Mouse (Mus musculus): ENCODE data around the gene Ano4. TPM values are rescaled to one million over a fixed set of nuclear protein-coding genes. Genes with fewer than 3 reads are reported as not detected.

The Ano4 gene
- total RNA-seq, 2 experiments from 2014 or later = 6.0 to 6.1 TPM

DNA sequence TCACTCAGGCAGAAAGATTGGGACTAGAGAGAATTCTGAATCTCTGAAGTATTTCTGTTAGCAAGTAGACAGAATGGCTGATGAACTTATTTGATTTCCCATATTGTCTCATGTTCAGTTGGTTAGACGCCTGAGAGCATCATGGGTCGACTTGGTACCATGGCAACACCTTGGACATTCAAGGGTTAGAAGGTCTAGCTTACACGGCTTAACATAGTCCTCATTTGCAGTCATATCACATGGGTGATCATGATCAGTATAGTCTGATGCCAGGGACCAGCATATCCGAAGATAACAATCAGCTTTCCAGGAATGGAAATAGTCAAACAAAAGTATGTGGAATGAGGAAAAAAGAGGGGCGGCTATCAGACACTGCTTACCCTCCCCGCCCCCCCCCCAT, 365.6 kb downstream of the Ano4 start:
- intact Hi-C loops (cut with DNase I) = no loop called here
- DNase-seq = no peak

DNA sequence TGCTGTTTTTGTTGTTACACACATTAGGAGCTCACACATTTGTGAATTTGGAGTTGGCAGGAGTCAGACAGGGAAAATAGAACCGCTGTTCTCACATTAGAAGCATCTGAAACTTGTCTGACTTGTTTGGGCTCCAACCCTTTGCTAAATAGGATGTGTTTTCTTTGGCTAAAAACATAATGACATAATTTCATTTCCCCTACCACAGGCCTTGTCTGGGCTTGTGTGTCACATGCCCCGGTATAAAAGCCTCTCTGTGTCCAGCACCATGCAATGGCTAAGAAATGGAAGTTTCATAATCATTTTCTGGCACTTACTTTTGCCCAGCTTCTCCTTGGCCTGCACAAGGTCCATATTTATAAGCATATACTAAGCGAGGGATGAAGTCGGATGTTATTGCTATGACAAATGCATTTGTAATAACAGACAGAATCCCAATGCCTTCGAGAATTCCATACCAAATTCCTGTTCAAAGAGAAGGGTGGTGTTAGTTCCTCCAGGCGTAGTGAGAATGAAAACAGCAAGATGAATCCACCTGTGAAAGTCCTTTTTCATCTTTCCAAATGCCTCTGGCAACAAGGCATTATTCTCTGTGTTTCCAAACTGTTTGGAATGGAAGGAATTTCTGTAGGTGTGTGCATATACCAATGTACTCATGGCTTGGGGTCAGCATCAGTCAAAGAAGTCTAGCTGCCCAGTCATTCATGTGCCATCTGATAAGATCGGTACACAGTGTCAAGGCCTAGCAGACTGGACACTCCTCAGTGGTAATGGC, 373.4 kb downstream of the Ano4 start:
- intact Hi-C loops (cut with DNase I) = no loop called here
- DNase-seq = peak in 1 of 2 experiments; percentile 12

DNA sequence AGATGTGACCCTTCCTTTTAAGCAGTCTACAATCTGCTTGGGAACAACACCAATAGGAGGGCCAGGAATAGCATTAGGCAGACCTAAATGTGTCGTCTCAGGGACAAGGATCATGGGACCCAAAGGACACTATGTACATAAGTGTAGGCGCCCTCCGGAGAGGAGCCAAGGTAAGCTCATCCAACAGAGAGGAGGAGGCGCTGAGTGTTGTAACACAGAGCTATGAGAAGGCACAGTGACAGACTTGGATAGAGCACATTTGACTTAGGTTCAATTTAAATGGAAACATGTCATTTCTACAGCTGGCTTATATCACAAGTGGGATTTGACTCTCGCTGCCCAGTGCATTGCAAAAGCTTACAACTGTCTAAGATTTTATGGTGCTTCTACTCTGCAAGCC, 376.0 kb downstream of the Ano4 start:
- intact Hi-C loops (cut with DNase I) = no loop called here
- peak; percentile 3 to 4 for DNase-seq

DNA sequence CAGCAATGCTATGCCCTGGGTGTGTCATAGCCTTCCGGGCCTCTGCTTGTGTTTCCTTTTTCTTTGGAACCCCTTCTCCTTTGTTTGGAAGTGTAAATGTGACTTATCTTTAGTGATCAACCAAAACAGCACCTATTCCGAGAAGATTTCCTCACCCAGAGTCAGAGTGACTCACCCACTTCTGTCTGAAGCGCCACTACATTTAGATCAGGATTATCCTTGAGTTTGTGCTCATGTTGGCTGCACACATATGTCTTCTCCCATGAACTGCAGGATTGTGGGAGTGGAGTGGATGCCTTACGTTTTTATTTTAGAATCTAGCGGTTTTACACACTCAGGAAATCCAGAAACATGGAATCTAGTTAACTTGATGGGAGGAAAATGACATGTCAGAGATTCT, 383.8 kb downstream of the Ano4 start:
- intact Hi-C loops (cut with DNase I) = no loop called here
- no peak for DNase-seq

DNA sequence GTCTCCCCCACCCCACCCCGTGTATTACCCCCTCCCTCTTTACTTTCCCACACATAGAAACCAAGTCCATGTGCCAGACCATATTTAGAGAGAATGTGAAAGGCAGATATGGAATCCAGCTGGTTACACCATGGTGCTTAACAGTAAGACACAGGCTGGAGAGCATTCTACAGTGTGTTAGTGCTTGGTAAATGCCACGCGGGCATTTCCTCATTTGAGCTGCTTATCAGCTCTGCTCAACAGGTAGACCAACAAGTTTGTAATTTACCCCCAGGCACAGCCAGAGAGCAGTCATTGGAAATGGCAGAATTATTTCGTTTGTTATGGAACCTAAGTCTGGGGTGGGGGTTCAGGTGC, 394.3 kb downstream of the Ano4 start:
- intact Hi-C loops (cut with DNase I) = no loop called here
- DNase-seq = no peak

DNA sequence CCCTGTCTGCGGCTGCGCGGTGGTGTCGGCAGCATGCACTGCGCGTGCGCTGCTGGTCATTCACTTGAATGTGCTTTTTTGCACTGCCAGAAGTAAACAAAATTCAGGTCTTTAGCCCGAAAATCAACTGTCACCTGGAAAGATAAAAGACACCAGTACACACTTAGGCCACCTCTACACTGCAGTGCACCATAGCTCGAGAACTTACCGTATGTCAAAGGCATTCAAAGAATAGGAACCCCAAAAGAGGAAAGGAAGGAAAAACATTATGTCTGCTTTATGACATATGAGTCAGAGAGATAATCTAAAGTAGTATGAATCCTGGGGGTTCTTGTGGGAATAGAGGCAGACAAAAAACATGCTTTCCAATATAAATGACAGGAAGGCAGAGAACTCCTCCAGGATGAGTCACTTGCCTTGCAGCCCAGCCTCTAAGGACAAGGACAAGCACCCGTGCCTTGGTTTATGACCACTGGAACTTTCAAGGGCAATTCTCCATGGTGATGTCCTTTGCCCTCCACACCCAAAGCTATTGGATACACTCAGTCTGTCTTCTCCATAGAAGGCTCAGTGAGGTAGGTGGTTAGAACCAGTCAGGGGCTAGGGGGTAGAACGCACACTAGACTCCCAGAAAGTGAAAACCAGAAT, 394.8 kb downstream of the Ano4 start:
- DNase-seq = no peak
- intact Hi-C loops (cut with DNase I) = no loop called here

Other genes starting within 250 kb of the Ano4 start
- 1 to 10 TPM; 2.2 to 2.4 TPM for gene Gas2l3, start 99.2 kb upstream of the Ano4 start, total RNA-seq (2021)
- gene Nr1h4, start 188.8 kb upstream of the Ano4 start, total RNA-seq (2021) = under 1 TPM; 0.43 to 0.64 TPM